Mouse (Mus musculus): ENCODE measurements around the gene Sc5d. TPM values are rescaled to one million over a fixed set of nuclear protein-coding genes. Genes with fewer than 3 reads are reported as not detected.

Gene Sc5d
- 45.3 and 46.0 TPM in 2 replicates for polyA plus RNA-seq (2016; fragmentation: Nextera tagmentation; extraction: Ambion mirVana)

GRCm38 (mm10) chr9:42264145-42264544 is at the start of gene Sc5d:
Sc5d (minus strand) TSS chr9:42264256.
- Histone ChIP-seq H3K36me3 (peaks cover 15% of the 10 kb centered on the region), H3K27ac (peak within 1 kb of the TSS; percentile 75), H3K4me2 (peak within 1 kb of the TSS; percentile 80), H3K4me3 (replicated peaks) (peak within 1 kb of the TSS; percentile 81), H3K9me3 (no peaks in the 10 kb centered on the region), H3K4me1 (replicated peaks) (peaks cover 17% of the 10 kb centered on the region), H3K9ac (replicated peaks) (peak within 1 kb of the TSS; percentile 86), H3K27me3 (no peaks in the 10 kb centered on the region)
- under 1% methylated on average over 49 of the region's 49 CpGs for WGBS
- peak; percentile 97 for ATAC-seq (ENCODE audit: insufficient number of reproducible peaks, insufficient read depth, low FRiP score, low TSS enrichment, low read depth)

- ATAC-seq (ENCODE audit: insufficient number of reproducible peaks, insufficient read depth, low FRiP score, low TSS enrichment, low read depth) = no peak
- Histone ChIP-seq H3K4me3 (replicated peaks) (no peak overlapping the region), H3K9ac (replicated peaks) (no peak overlapping the region), H3K36me3 (no peaks in the 10 kb centered on the region), H3K4me1 (replicated peaks) (no peaks in the 10 kb centered on the region), H3K27ac (no peak overlapping the region), H3K27me3 (no peaks in the 10 kb centered on the region), H3K4me2 (no peak overlapping the region), H3K9me3 (no peaks in the 10 kb centered on the region)
- WGBS = 88% methylated on average over 3 of the region's 3 CpGs
Observed at GRCm38 (mm10) chr9:42311311-42311710, 47.3 kb upstream of the Sc5d start.

GRCm38 (mm10) chr9:42303894-42304293 is 39.8 kb upstream of the Sc5d start:
- Histone ChIP-seq H3K4me1 (replicated peaks) (no peaks in the 10 kb centered on the region), H3K9ac (replicated peaks) (no peak overlapping the region), H3K27me3 (no peaks in the 10 kb centered on the region), H3K27ac (no peak overlapping the region), H3K9me3 (no peaks in the 10 kb centered on the region), H3K4me2 (no peak overlapping the region), H3K4me3 (replicated peaks) (no peak overlapping the region), H3K36me3 (no peaks in the 10 kb centered on the region)
- WGBS = 86% methylated on average over 4 of the region's 4 CpGs
- no peak for ATAC-seq (ENCODE audit: insufficient number of reproducible peaks, insufficient read depth, low FRiP score, low TSS enrichment, low read depth)

GRCm38 (mm10) chr9:42301082-42301633 is 37.1 kb upstream of the Sc5d start:
- no peak for ATAC-seq (ENCODE audit: insufficient number of reproducible peaks, insufficient read depth, low FRiP score, low TSS enrichment, low read depth)
- Histone ChIP-seq H3K4me1 (replicated peaks) (no peaks in the 10 kb centered on the region), H3K4me2 (no peak overlapping the region), H3K27ac (no peak overlapping the region), H3K4me3 (replicated peaks) (no peak overlapping the region), H3K9me3 (no peaks in the 10 kb centered on the region), H3K9ac (replicated peaks) (no peak overlapping the region), H3K27me3 (no peaks in the 10 kb centered on the region), H3K36me3 (no peaks in the 10 kb centered on the region)
- WGBS = 85% methylated on average over 6 of the region's 6 CpGs

- Histone ChIP-seq H3K27me3 (no peaks in the 10 kb centered on the region), H3K4me1 (replicated peaks) (peaks cover 7% of the 10 kb centered on the region), H3K27ac (no peak overlapping the region), H3K9me3 (no peaks in the 10 kb centered on the region), H3K4me3 (replicated peaks) (no peak overlapping the region), H3K36me3 (no peaks in the 10 kb centered on the region), H3K9ac (replicated peaks) (no peak overlapping the region), H3K4me2 (no peak overlapping the region)
- WGBS = 92% methylated on average over 10 of the region's 10 CpGs
- no peak for ATAC-seq (ENCODE audit: insufficient number of reproducible peaks, insufficient read depth, low FRiP score, low TSS enrichment, low read depth)
Observed at GRCm38 (mm10) chr9:42296297-42296922, 32.4 kb upstream of the Sc5d start.

- WGBS = 72% methylated on average over 2 of the region's 2 CpGs
- H3K9ac ChIP-seq (replicated peaks) = no peak overlapping the region
- H3K4me3 ChIP-seq (replicated peaks) = no peak overlapping the region
- peaks cover 7% of the 10 kb centered on the region for H3K4me1 ChIP-seq (replicated peaks)
- H3K27ac ChIP-seq = no peak overlapping the region
- ATAC-seq (ENCODE audit: insufficient number of reproducible peaks, insufficient read depth, low FRiP score, low TSS enrichment, low read depth) = no peak
- no peaks in the 10 kb centered on the region for H3K9me3 ChIP-seq
- H3K36me3 ChIP-seq = no peaks in the 10 kb centered on the region
- no peak overlapping the region for H3K4me2 ChIP-seq
- H3K27me3 ChIP-seq = no peaks in the 10 kb centered on the region
Observed at GRCm38 (mm10) chr9:42294131-42294530, 30.1 kb upstream of the Sc5d start.

GRCm38 (mm10) chr9:42293596-42293995 is 29.5 kb upstream of the Sc5d start:
- no peak overlapping the region for H3K27ac ChIP-seq
- H3K4me2 ChIP-seq = no peak overlapping the region
- H3K9me3 ChIP-seq = no peaks in the 10 kb centered on the region
- WGBS = 80% methylated on average over 3 of the region's 3 CpGs
- no peak for ATAC-seq (ENCODE audit: insufficient number of reproducible peaks, insufficient read depth, low FRiP score, low TSS enrichment, low read depth)
- H3K4me1 ChIP-seq (replicated peaks) = peaks cover 7% of the 10 kb centered on the region
- no peaks in the 10 kb centered on the region for H3K27me3 ChIP-seq
- H3K4me3 ChIP-seq (replicated peaks) = no peak overlapping the region
- H3K9ac ChIP-seq (replicated peaks) = no peak overlapping the region
- no peaks in the 10 kb centered on the region for H3K36me3 ChIP-seq

GRCm38 (mm10) chr9:42293051-42293450 is 29.0 kb upstream of the Sc5d start:
- 34% methylated on average over 7 of the region's 7 CpGs for WGBS
- Histone ChIP-seq H3K9ac (replicated peaks) (no peak overlapping the region), H3K4me2 (peak overlapping the region; percentile 19; the same call in 1 of the 2 replicates), H3K4me1 (replicated peaks) (peaks cover 7% of the 10 kb centered on the region), H3K36me3 (no peaks in the 10 kb centered on the region), H3K4me3 (replicated peaks) (no peak overlapping the region), H3K27me3 (no peaks in the 10 kb centered on the region), H3K27ac (no peak overlapping the region), H3K9me3 (no peaks in the 10 kb centered on the region)
- ATAC-seq (ENCODE audit: insufficient number of reproducible peaks, insufficient read depth, low FRiP score, low TSS enrichment, low read depth) = no peak

GRCm38 (mm10) chr9:42279676-42280075 is 15.6 kb upstream of the Sc5d start:
- 75% methylated on average over 4 of the region's 4 CpGs for WGBS

GRCm38 (mm10) chr9:42278046-42278445 is 14.0 kb upstream of the Sc5d start:
- H3K4me1 ChIP-seq (replicated peaks) = no peaks in the 10 kb centered on the region
- no peaks in the 10 kb centered on the region for H3K27me3 ChIP-seq
- H3K27ac ChIP-seq = no peak overlapping the region
- H3K4me3 ChIP-seq (replicated peaks) = no peak overlapping the region
- H3K4me2 ChIP-seq = no peak overlapping the region
- ATAC-seq (ENCODE audit: insufficient number of reproducible peaks, insufficient read depth, low FRiP score, low TSS enrichment, low read depth) = no peak
- H3K36me3 ChIP-seq = no peaks in the 10 kb centered on the region
- WGBS = 78% methylated on average over 3 of the region's 3 CpGs
- no peaks in the 10 kb centered on the region for H3K9me3 ChIP-seq
- H3K9ac ChIP-seq (replicated peaks) = no peak overlapping the region

More at GRCm38 (mm10) chr9:42279676-42280075, 15.6 kb upstream of the Sc5d start:
- Histone ChIP-seq H3K27ac (no peak overlapping the region), H3K9me3 (no peaks in the 10 kb centered on the region), H3K4me1 (replicated peaks) (no peaks in the 10 kb centered on the region), H3K9ac (replicated peaks) (no peak overlapping the region), H3K27me3 (no peaks in the 10 kb centered on the region), H3K4me2 (no peak overlapping the region), H3K36me3 (no peaks in the 10 kb centered on the region), H3K4me3 (replicated peaks) (no peak overlapping the region)
- ATAC-seq (ENCODE audit: insufficient number of reproducible peaks, insufficient read depth, low FRiP score, low TSS enrichment, low read depth) = no peak

- no peak for ATAC-seq (ENCODE audit: insufficient number of reproducible peaks, insufficient read depth, low FRiP score, low TSS enrichment, low read depth)
- Histone ChIP-seq H3K4me3 (replicated peaks) (no peak overlapping the region), H3K36me3 (no peaks in the 10 kb centered on the region), H3K4me1 (replicated peaks) (no peaks in the 10 kb centered on the region), H3K4me2 (no peak overlapping the region), H3K27me3 (no peaks in the 10 kb centered on the region), H3K9ac (replicated peaks) (no peak overlapping the region), H3K9me3 (no peaks in the 10 kb centered on the region), H3K27ac (no peak overlapping the region)
- 92% methylated on average over 1 of the region's 1 CpGs for WGBS
Observed at GRCm38 (mm10) chr9:42277606-42278005, 13.6 kb upstream of the Sc5d start.

- H3K9me3 ChIP-seq = no peaks in the 10 kb centered on the region
- ATAC-seq (ENCODE audit: insufficient number of reproducible peaks, insufficient read depth, low FRiP score, low TSS enrichment, low read depth) = no peak
- no peak overlapping the region for H3K4me3 ChIP-seq (replicated peaks)
- no peak overlapping the region for H3K4me2 ChIP-seq
- no peak overlapping the region for H3K27ac ChIP-seq
- H3K9ac ChIP-seq (replicated peaks) = no peak overlapping the region
- no peaks in the 10 kb centered on the region for H3K27me3 ChIP-seq
- H3K4me1 ChIP-seq (replicated peaks) = no peaks in the 10 kb centered on the region
- no peaks in the 10 kb centered on the region for H3K36me3 ChIP-seq
Observed at GRCm38 (mm10) chr9:42277162-42277561, 13.1 kb upstream of the Sc5d start.
